Mouse (Mus musculus) C2C12 (cell line): Measurements from ENCODE around the gene Med13. TPM values are rescaled to one million over a fixed set of nuclear protein-coding genes. Genes with fewer than 3 reads are reported as not detected.
A peak's percentile ranks its signal among the peaks of the same experiment; 100 is the strongest.

Experiments
- H3K27me3 ChIP-seq: one replicate; pipeline ENCODE4 v1.6.1; 2011; ENCODE audit not compliant: control insufficient read depth, insufficient read depth, insufficient read length
- H3K36me3 ChIP-seq: one replicate; pipeline ENCODE4 v1.6.1; 2011; ENCODE audit not compliant: control insufficient read depth, insufficient read depth
- H3K4me3 ChIP-seq: one replicate; pipeline ENCODE4 v1.5.1; 2011; ENCODE audit warnings: mild to moderate bottlenecking, control low read depth; ENCODE audit not compliant: poor library complexity, insufficient read depth, severe bottlenecking
- H3K79me2 ChIP-seq: one replicate; pipeline ENCODE4 v1.6.1; 2011; ENCODE audit not compliant: control insufficient read depth, insufficient read depth
- H3K79me3 ChIP-seq: one replicate; pipeline ENCODE4 v1.6.1; 2011; ENCODE audit warnings: low read depth, control low read depth
- H3ac ChIP-seq: one replicate; pipeline ENCODE3; 2011; ENCODE audit warnings: low read depth; ENCODE audit not compliant: control insufficient read depth, insufficient read length
- CEBPB ChIP-seq: IDR thresholded peaks from one replicate; pipeline ENCODE4 v1.6.1; 2011; ENCODE audit warnings: low read depth, mild to moderate bottlenecking, control low read depth, moderate library complexity
- CTCF ChIP-seq: IDR thresholded peaks from one replicate; pipeline ENCODE4 v1.5.1; 2011; ENCODE audit not compliant: control insufficient read depth, insufficient read depth, insufficient read length
- FOSL1 ChIP-seq: IDR thresholded peaks from one replicate; pipeline ENCODE4 v1.8.0; 2011; ENCODE audit warnings: mild to moderate bottlenecking, low read length; ENCODE audit not compliant: poor library complexity, insufficient read depth, severe bottlenecking
- MAX ChIP-seq: IDR thresholded peaks from one replicate; pipeline ENCODE4 v1.6.1; 2011; ENCODE audit warnings: mild to moderate bottlenecking, control low read depth
- MYOD1 ChIP-seq: IDR thresholded peaks from one replicate; pipeline ENCODE4 v1.6.1; 2011; ENCODE audit warnings: low read depth; ENCODE audit not compliant: control insufficient read depth, insufficient read length
- MYOG ChIP-seq: IDR thresholded peaks from one replicate; pipeline ENCODE4 v1.6.1; 2011; ENCODE audit not compliant: control insufficient read depth, insufficient read length; ENCODE audit errors: extremely low read depth
- USF1 ChIP-seq: IDR thresholded peaks from one replicate; pipeline ENCODE4 v1.6.1; 2011; ENCODE audit warnings: low read depth, mild to moderate bottlenecking, control low read depth, moderate library complexity
- polyA plus RNA-seq: library from polyadenylated mRNA; unstranded; fragments of >200 nt; fragmentation: generic; extraction: Trizol; gene quantifications from one replicate; pipeline ENCODE4 v1.2.1, GENCODE M21; 2012; ENCODE audit warnings: missing spikeins

The Med13 gene
- polyA plus RNA-seq, 1 experiment = 5.5 TPM

GRCm38 (mm10) chr11:86371266-86371665 is 13.9 kb upstream of the Med13 start:
- Histone ChIP-seq H3K27me3 (no peaks in the 10 kb centered on the region), H3K4me3 (no peak overlapping the region)
- TF ChIP-seq CEBPB = no peak
- no peak for TF ChIP-seq FOSL1
- no peak for TF ChIP-seq MAX
- TF ChIP-seq MYOG = no peak
- TF ChIP-seq USF1 = no peak
- no peak for TF ChIP-seq CTCF
- no peak for TF ChIP-seq MYOD1

GRCm38 (mm10) chr11:86369860-86370259 is 12.5 kb upstream of the Med13 start:
- H3K36me3 ChIP-seq = no peaks in the 10 kb centered on the region
- no peaks in the 10 kb centered on the region for H3K79me2 ChIP-seq
- TF ChIP-seq MYOG (no peak), MYOD1 (no peak), MAX (no peak), CTCF (no peak), FOSL1 (no peak), CEBPB (no peak), USF1 (no peak)
- H3K27me3 ChIP-seq = no peaks in the 10 kb centered on the region
- H3ac ChIP-seq = no peak overlapping the region
- H3K4me3 ChIP-seq = no peak overlapping the region
- H3K79me3 ChIP-seq = no peaks in the 10 kb centered on the region

More at GRCm38 (mm10) chr11:86371266-86371665, 13.9 kb upstream of the Med13 start:
- Histone ChIP-seq H3K79me3 (no peaks in the 10 kb centered on the region), H3ac (no peak overlapping the region), H3K79me2 (no peaks in the 10 kb centered on the region), H3K36me3 (no peaks in the 10 kb centered on the region)

GRCm38 (mm10) chr11:86369003-86369402 is 11.6 kb upstream of the Med13 start:
- H3K79me3 ChIP-seq = no peaks in the 10 kb centered on the region
- no peak for TF ChIP-seq MYOD1
- no peak for TF ChIP-seq CTCF
- TF ChIP-seq CEBPB = no peak
- no peak for TF ChIP-seq MYOG
- no peak for TF ChIP-seq MAX
- no peak for TF ChIP-seq USF1
- no peak for TF ChIP-seq FOSL1
- no peaks in the 10 kb centered on the region for H3K79me2 ChIP-seq
- H3K4me3 ChIP-seq = no peak overlapping the region
- H3ac ChIP-seq = no peak overlapping the region
- no peaks in the 10 kb centered on the region for H3K27me3 ChIP-seq
- no peaks in the 10 kb centered on the region for H3K36me3 ChIP-seq

- H3K36me3 ChIP-seq = no peaks in the 10 kb centered on the region
- H3K4me3 ChIP-seq = no peak overlapping the region
- no peaks in the 10 kb centered on the region for H3K79me2 ChIP-seq
- TF ChIP-seq CEBPB = no peak
- no peak for TF ChIP-seq FOSL1
- no peak for TF ChIP-seq MAX
- TF ChIP-seq CTCF = no peak
- TF ChIP-seq MYOD1 = no peak
- TF ChIP-seq MYOG = no peak
- TF ChIP-seq USF1 = no peak
- H3ac ChIP-seq = no peak overlapping the region
- no peaks in the 10 kb centered on the region for H3K27me3 ChIP-seq
- no peaks in the 10 kb centered on the region for H3K79me3 ChIP-seq
Measured at GRCm38 (mm10) chr11:86364709-86365452, 7.5 kb upstream of the Med13 start.

GRCm38 (mm10) chr11:86357984-86358528 is 654 bp upstream of the Med13 start:
- peak; percentile 13 for TF ChIP-seq MAX
- TF ChIP-seq MYOG = no peak
- TF ChIP-seq MYOD1 = no peak
- no peak for TF ChIP-seq CEBPB
- TF ChIP-seq USF1 = peak; percentile 97
- TF ChIP-seq CTCF = peak; percentile 84
- Histone ChIP-seq H3K79me2 (peaks cover 51% of the 10 kb centered on the region), H3K79me3 (peaks cover 43% of the 10 kb centered on the region), H3K36me3 (peaks cover 22% of the 10 kb centered on the region), H3K4me3 (peak overlapping the region; percentile 97), H3K27me3 (no peaks in the 10 kb centered on the region), H3ac (peak overlapping the region; percentile 71)
